Mouse (Mus musculus) liver, embryonic 14.5 days (tissue): Measurements from ENCODE around the gene 1700125H20Rik. TPM values are rescaled to one million over a fixed set of nuclear protein-coding genes. Genes with fewer than 3 reads are reported as not detected.

Experiments used
- ATAC-seq: fragments of 200-750 bp; cut with Nextera tagmentation; 2 replicates; pipeline ENCODE4 v1.8.0; 2017; ENCODE audit warnings: moderate number of reproducible peaks, mild to moderate bottlenecking, moderate library complexity; ENCODE audit not compliant: insufficient read depth
- DNase-seq, 3 experiments: peaks; one replicate each; pipeline ENCODE4 v3.0.0-alpha.2; 2012 to 2013; ENCODE audit warnings: low read depth in 3 of 3, low spot score in 3 of 3
- H3K27ac ChIP-seq: fragments of 300-500 bp; sonication (generic); 2 replicates; pipeline ENCODE4 v1.5.1; 2014; ENCODE audit warnings: moderate library complexity, mild to moderate bottlenecking, control low read depth, inconsistent platforms
- H3K27me3 ChIP-seq: fragments of 300-500 bp; sonication (generic); 2 replicates; pipeline ENCODE4 v1.6.1; 2014; ENCODE audit warnings: mild to moderate bottlenecking, low read length, moderate library complexity; ENCODE audit not compliant: control insufficient read depth, insufficient read depth
- H3K36me3 ChIP-seq: fragments of 300-500 bp; sonication (generic); replicated peaks from 2 replicates; pipeline ENCODE4 v1.6.1; 2014; ENCODE audit warnings: low read depth; ENCODE audit not compliant: control insufficient read depth, insufficient read depth
- H3K4me1 ChIP-seq, 2 experiments: fragments of 200-500 bp in 1 of 2; fragments of 300-500 bp in 1 of 2; sonication (generic) in 1 of 2; replicated peaks; 2 replicates each; pipeline ENCODE4 v1.6.1; 2012 to 2014; ENCODE audit warnings: antibody characterized with exemption in 1 of 2, inconsistent platforms in 1 of 2, low read length in 1 of 2; ENCODE audit not compliant: control insufficient read depth in 2 of 2, insufficient read depth in 2 of 2
- H3K4me2 ChIP-seq: fragments of 300-500 bp; sonication (generic); 2 replicates; pipeline ENCODE4 v1.6.1; 2014; ENCODE audit warnings: low read depth, mild to moderate bottlenecking, control low read depth, moderate library complexity
- H3K4me3 ChIP-seq, 2 experiments: fragments of 200-500 bp in 1 of 2; fragments of 300-500 bp in 1 of 2; sonication (generic) in 1 of 2; 2 replicates each; pipeline ENCODE4 v1.5.1; 2012 to 2014; ENCODE audit warnings: low read depth in 2 of 2, low read length in 2 of 2, mild to moderate bottlenecking in 2 of 2, control low read depth in 1 of 2, inconsistent platforms in 1 of 2, moderate library complexity in 1 of 2; ENCODE audit not compliant: insufficient read depth in 1 of 2
- H3K9ac ChIP-seq: fragments of 300-500 bp; sonication (generic); replicated peaks from 2 replicates; pipeline ENCODE4 v1.6.1; 2014; ENCODE audit warnings: mild to moderate bottlenecking, control low read depth, moderate library complexity
- H3K9me3 ChIP-seq: fragments of 300-500 bp; sonication (generic); 2 replicates; pipeline ENCODE4 v1.6.1; 2016; ENCODE audit warnings: low read length, mixed read lengths; ENCODE audit not compliant: control insufficient read depth
- CTCF ChIP-seq: IDR thresholded peaks from 2 replicates; pipeline ENCODE4 v1.5.1; 2016; ENCODE audit warnings: antibody characterized with exemption, low read depth, control low read depth
- EP300 ChIP-seq: IDR thresholded peaks from 2 replicates; pipeline ENCODE4 v1.6.1; 2016; ENCODE audit warnings: antibody characterized with exemption, low read depth
- WGBS: fragments of 180-500 bp; shearing (Covaris S2); extraction: QIAGEN DNeasy Blood & Tissue Kit; methylation state at CpG from one replicate; pipeline ENCODE4 v1.1.7; 2014; ENCODE audit not compliant: insufficient replicate concordance; 5-methylcytosine and 5-hydroxymethylcytosine counted together
- polyA plus RNA-seq, 2 experiments: library from polyadenylated mRNA; depleted of rRNA in 1 of 2; stranded (reverse) in 1 of 2; unstranded in 1 of 2; fragments of >200 nt; fragmentation: Nextera tagmentation in 1 of 2; extraction: Ambion mirVana in 1 of 2; gene quantifications; 2 replicates each; pipeline versions ENCODE4 v1.2.1 to v1.2.3; 2012 to 2014

Gene 1700125H20Rik
- polyA plus RNA-seq, 2 experiments = 0.25 TPM; not detected in 1

GRCm38 (mm10) chr11:85128883-85129282, 41.3 kb upstream of the 1700125H20Rik start:
- no peak for DNase-seq
- H3K9me3 ChIP-seq = no peaks in the 10 kb centered on the region
- H3K4me1 ChIP-seq = peaks cover 42 to 57% of the 10 kb centered on the region in 2 experiments
- H3K4me3 ChIP-seq = no peak overlapping the region
- no peak for TF ChIP-seq CTCF
- no peak for TF ChIP-seq EP300
- H3K36me3 ChIP-seq = peaks cover 9% of the 10 kb centered on the region
- WGBS = 11% methylated on average over 1 of the region's 1 CpGs
- no peak for ATAC-seq
- H3K9ac ChIP-seq = peak overlapping the region; percentile 34; the same call in 1 of the 2 replicates
- H3K4me2 ChIP-seq = peak overlapping the region; percentile 47
- H3K27ac ChIP-seq = peak overlapping the region; percentile 68
- H3K27me3 ChIP-seq = no peaks in the 10 kb centered on the region

GRCm38 (mm10) chr11:85131542-85131941, 38.7 kb upstream of the 1700125H20Rik start:
- no peak for ATAC-seq
- Histone ChIP-seq H3K9ac (no peak overlapping the region), H3K27ac (peak overlapping the region; percentile 39), H3K36me3 (peaks cover 21% of the 10 kb centered on the region), H3K4me1 (peaks cover 39 to 53% of the 10 kb centered on the region in 2 experiments), H3K27me3 (no peaks in the 10 kb centered on the region), H3K9me3 (no peaks in the 10 kb centered on the region), H3K4me2 (peak overlapping the region; percentile 21), H3K4me3 (no peak overlapping the region)
- DNase-seq = no peak
- TF ChIP-seq EP300 (no peak), CTCF (no peak)
- 39% methylated on average over 2 of the region's 2 CpGs for WGBS

DNA sequence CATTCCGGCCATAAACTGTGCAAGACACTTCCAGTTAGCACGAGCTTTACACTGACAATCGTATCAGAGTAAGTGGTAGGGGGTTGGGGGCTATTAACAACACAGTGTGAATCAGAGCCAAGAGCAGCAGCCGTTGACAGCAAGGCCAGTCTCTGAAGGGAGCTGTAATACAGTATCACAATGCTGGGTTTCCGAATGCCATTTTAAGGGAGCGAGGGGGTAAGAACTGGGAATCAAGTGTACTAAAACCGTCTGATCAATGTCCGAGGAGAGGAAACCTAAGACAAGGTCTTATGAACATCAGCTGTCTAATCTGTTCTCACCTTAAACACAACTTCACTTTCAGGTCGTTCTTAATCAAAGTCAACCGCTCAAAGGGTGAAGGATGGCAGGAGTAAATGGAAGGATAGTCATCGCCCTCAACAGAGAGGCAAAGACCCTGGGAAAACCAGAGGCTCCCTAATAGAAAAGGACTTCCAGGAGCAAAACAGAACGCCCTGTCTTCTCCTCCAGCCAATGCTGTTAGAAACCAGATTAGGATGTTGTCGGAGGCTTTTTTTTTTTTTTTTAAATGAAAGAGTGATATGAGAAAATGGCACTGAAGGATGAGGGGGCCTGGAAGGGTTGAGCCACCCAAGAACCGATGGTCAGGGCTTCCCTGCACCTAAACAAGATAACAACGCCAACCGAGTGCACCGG, 31.3 kb upstream of the 1700125H20Rik start:
- WGBS = 5% methylated on average over 17 of the region's 17 CpGs
- Histone ChIP-seq H3K27ac (peak overlapping the region; percentile 84), H3K4me1 (peaks cover 15 to 23% of the 10 kb centered on the region in 2 experiments), H3K4me3 (peak overlapping the region; percentile 78 to 100), H3K36me3 (peaks cover 21% of the 10 kb centered on the region), H3K9ac (peak overlapping the region; percentile 86), H3K9me3 (no peaks in the 10 kb centered on the region), H3K27me3 (no peaks in the 10 kb centered on the region), H3K4me2 (peak overlapping the region; percentile 69)
- ATAC-seq = no peak
- DNase-seq = no peak
- TF ChIP-seq EP300 = no peak
- no peak for TF ChIP-seq CTCF

GRCm38 (mm10) chr11:85139581-85140540, 30.3 kb upstream of the 1700125H20Rik start, which contains the start of gene Usp32:
Gene Usp32, minus strand, starts transcription at chr11:85140161.
- Histone ChIP-seq H3K4me3 (peak within 1 kb of the TSS; percentile 78 to 100), H3K27me3 (no peaks in the 10 kb centered on the region), H3K9ac (peak within 1 kb of the TSS; percentile 86), H3K27ac (peak within 1 kb of the TSS; percentile 93), H3K4me1 (peaks cover 13 to 18% of the 10 kb centered on the region in 2 experiments), H3K36me3 (peaks cover 13% of the 10 kb centered on the region), H3K4me2 (peak within 1 kb of the TSS; percentile 89), H3K9me3 (no peaks in the 10 kb centered on the region)
- DNase-seq (peak; percentile 97 to 98 (median 97)), ATAC-seq (peak; percentile 95)
- under 1% methylated on average over 90 of the region's 94 CpGs for WGBS
- TF ChIP-seq EP300 (peak; percentile 45; the same call in 1 of the 2 replicates), CTCF (peak; percentile 46)
